Mouse (Mus musculus): ENCODE measurements around the gene Rpgrip1l.

DNA sequence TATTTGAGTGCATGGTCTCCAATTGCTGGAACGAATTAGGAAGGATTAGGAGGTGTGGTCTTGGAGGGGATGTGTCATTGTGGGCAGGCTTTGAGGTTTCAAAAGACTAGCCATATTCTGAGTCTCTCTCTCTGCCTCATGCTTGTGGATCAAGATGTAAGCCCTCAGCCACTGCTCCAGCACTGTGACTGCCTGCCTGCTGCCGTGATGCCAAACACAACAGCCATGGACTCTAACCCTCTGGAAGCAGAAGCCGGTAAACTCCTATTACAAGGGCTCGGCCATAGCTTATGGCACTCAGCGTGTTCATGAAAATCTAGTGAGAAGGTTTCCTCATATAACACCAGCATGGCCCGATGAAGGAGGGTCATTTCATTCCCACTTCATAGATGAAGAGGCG, 36.8 kb upstream of the Rpgrip1l start:
- no peak for TF ChIP-seq CTCF (IDR thresholded peaks at IDR 0.05; ENCODE audit: insufficient read depth, low read depth, low read length)
- no peak for TF ChIP-seq POLR2A (IDR thresholded peaks at IDR 0.05; ENCODE audit: insufficient read depth, low read depth, low read length)
